Mouse (Mus musculus): ENCODE results near the gene Ash1l.

DNA sequence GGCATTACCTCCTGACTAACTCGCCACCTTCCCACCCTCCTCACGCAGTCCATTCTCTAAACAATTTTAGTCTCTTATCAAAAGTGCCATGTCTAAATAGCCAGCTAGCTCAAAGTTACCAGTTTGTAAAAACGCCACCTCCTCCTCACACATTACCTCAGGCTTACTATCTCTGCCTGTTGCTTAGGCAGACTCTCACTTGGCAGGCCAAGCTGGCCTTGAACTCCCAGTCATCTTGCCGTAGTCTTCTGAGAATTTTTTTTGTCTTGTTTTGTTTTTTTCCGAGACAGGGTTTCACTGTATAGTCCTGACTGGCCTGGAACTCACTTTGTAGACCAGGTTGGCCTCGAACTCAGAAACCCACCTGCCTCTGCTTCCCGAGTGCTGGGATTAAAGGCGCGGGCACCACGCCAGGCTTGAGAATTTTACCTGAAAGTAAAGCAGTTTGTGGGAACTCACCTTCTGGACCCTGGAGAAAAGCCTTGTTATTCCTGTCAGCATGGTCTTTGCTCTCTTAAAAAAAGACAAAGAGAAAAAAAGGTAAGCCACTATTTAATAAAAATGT is 8.0 kb upstream of the Ash1l start:
- TF ChIP-seq CTCF (IDR thresholded peaks at IDR 0.05) (no peak), EP300 (IDR thresholded peaks at IDR 0.05) (no peak)

Data from lung, postnatal 0 days (tissue).